Mouse (Mus musculus): ENCODE data around the gene Tmem233. TPM values are rescaled to one million over a fixed set of nuclear protein-coding genes. Genes with fewer than 3 reads are reported as not detected.

Gene Tmem233
- polyA plus RNA-seq, 1 experiment, result not detected

GRCm38 (mm10) chr5:115994101-115994500 is 88.9 kb downstream of the Tmem233 start:
- TF ChIP-seq POLR2A (IDR thresholded peaks at IDR 0.05; ENCODE audit: low read depth, low read length) (no peak), CTCF (IDR thresholded peaks at IDR 0.05; ENCODE audit: extremely low read depth, insufficient read length, insufficient replicate concordance, low read depth, low read length) (no peak)
- peaks cover 13% of the 10 kb centered on the region for H3K36me3 ChIP-seq (ENCODE audit: control insufficient read depth, insufficient read depth, low read length)
- no peaks in the 10 kb centered on the region for H3K27me3 ChIP-seq (ENCODE audit: control insufficient read depth, insufficient read depth, low read length)
- no peaks in the 10 kb centered on the region for H3K4me1 ChIP-seq (ENCODE audit: control insufficient read depth, insufficient read depth, insufficient read length, low read length)
- no peak overlapping the region for H3K4me3 ChIP-seq (ENCODE audit: low read depth, low read length)
- no peak overlapping the region for H3K27ac ChIP-seq (ENCODE audit: insufficient read depth, low read depth, low read length)
- 97% methylated on average over 15 of the region's 15 CpGs for WGBS

- WGBS, result 97% methylated on average over 11 of the region's 11 CpGs
- Histone ChIP-seq H3K36me3 (ENCODE audit: control insufficient read depth, insufficient read depth, low read length) (peaks cover 11% of the 10 kb centered on the region), H3K4me3 (ENCODE audit: low read depth, low read length) (no peak overlapping the region), H3K4me1 (ENCODE audit: control insufficient read depth, insufficient read depth, insufficient read length, low read length) (no peaks in the 10 kb centered on the region), H3K27ac (ENCODE audit: insufficient read depth, low read depth, low read length) (no peak overlapping the region), H3K27me3 (ENCODE audit: control insufficient read depth, insufficient read depth, low read length) (no peaks in the 10 kb centered on the region)
- TF ChIP-seq POLR2A (IDR thresholded peaks at IDR 0.05; ENCODE audit: low read depth, low read length) (no peak), CTCF (IDR thresholded peaks at IDR 0.05; ENCODE audit: extremely low read depth, insufficient read length, insufficient replicate concordance, low read depth, low read length) (no peak)
Observed at GRCm38 (mm10) chr5:115991717-115992116, 91.3 kb downstream of the Tmem233 start.

Other genes with a start within 250 kb of the Tmem233 start
- gene Cit, start 238.0 kb downstream of the Tmem233 start, polyA plus RNA-seq (2012; rRNA removed), result 2.0 and 2.8 TPM in 2 replicates
- 37.8 and 73.8 TPM in 2 replicates for gene Prkab1, start 58.7 kb downstream of the Tmem233 start, polyA plus RNA-seq (2012; rRNA removed)
- 0.14 and 0.16 TPM in 2 replicates for gene Ccdc60, start 205.7 kb upstream of the Tmem233 start, polyA plus RNA-seq (2012; rRNA removed)

Data from small intestine, adult 2 months (tissue).